Mouse (Mus musculus) heart, embryonic 11.5 days (tissue): ENCODE results near the gene Tnp2. TPM values are rescaled to one million over a fixed set of nuclear protein-coding genes. Genes with fewer than 3 reads are reported as not detected.

ENCODE experiments used
- ATAC-seq: fragments of 200-750 bp; cut with Nextera tagmentation; replicated peaks from 2 replicates; pipeline ENCODE4 v1.8.0; 2017; ENCODE audit warnings: moderate library complexity; ENCODE audit not compliant: insufficient number of reproducible peaks, low FRiP score, low TSS enrichment
- H3K27ac ChIP-seq: fragments of 300-500 bp; sonication (generic); 2 replicates; pipeline ENCODE4 v1.5.1; 2014; ENCODE audit warnings: mild to moderate bottlenecking, low read depth, low read length
- H3K27me3 ChIP-seq: fragments of 300-500 bp; sonication (generic); 2 replicates; pipeline ENCODE4 v1.6.1; 2014; ENCODE audit warnings: mild to moderate bottlenecking, low read length, mixed read lengths; ENCODE audit not compliant: control insufficient read depth, insufficient read depth
- H3K36me3 ChIP-seq: fragments of 300-500 bp; sonication (generic); 2 replicates; pipeline ENCODE4 v1.6.1; 2014; ENCODE audit warnings: mild to moderate bottlenecking, low read length, moderate library complexity, mixed read lengths; ENCODE audit not compliant: control insufficient read depth, insufficient read depth
- H3K4me1 ChIP-seq: fragments of 300-500 bp; sonication (generic); 2 replicates; pipeline ENCODE4 v1.6.1; 2014; ENCODE audit warnings: low read length; ENCODE audit not compliant: control insufficient read depth, insufficient read depth
- H3K4me2 ChIP-seq: fragments of 300-500 bp; sonication (generic); 2 replicates; pipeline ENCODE4 v1.6.1; 2014; ENCODE audit warnings: mild to moderate bottlenecking, moderate library complexity
- H3K4me3 ChIP-seq: fragments of 300-500 bp; sonication (generic); 2 replicates; pipeline ENCODE4 v1.5.1; 2014; ENCODE audit warnings: low read depth, low read length
- H3K9ac ChIP-seq: fragments of 300-500 bp; sonication (generic); 2 replicates; pipeline ENCODE4 v1.6.1; 2014; ENCODE audit warnings: mild to moderate bottlenecking, low read depth, low read length, moderate library complexity
- H3K9me3 ChIP-seq: fragments of 300-500 bp; sonication (generic); replicated peaks from 2 replicates; pipeline ENCODE4 v1.6.1; 2016; ENCODE audit warnings: low read length; ENCODE audit not compliant: control insufficient read depth
- WGBS: fragments of 180-500 bp; shearing (Covaris S2); extraction: QIAGEN DNeasy Blood & Tissue Kit; methylation state at CpG from one replicate; pipeline ENCODE4 v1.1.7; 2014; ENCODE audit not compliant: insufficient replicate concordance; 5-methylcytosine and 5-hydroxymethylcytosine counted together
- polyA plus RNA-seq: library from polyadenylated mRNA; unstranded; fragments of >200 nt; fragmentation: Nextera tagmentation; extraction: Ambion mirVana; gene quantifications from 2 replicates; pipeline ENCODE4 v1.2.1, GENCODE M21; 2014

Gene Tnp2
- polyA plus RNA-seq, 1 experiment from 2014 or later = not detected

GRCm38 (mm10) chr16:10769661-10770060, 18.8 kb downstream of the Tnp2 start:
- Histone ChIP-seq H3K4me2 (no peak overlapping the region), H3K27ac (no peak overlapping the region), H3K9me3 (no peaks in the 10 kb centered on the region), H3K4me1 (peaks cover 17% of the 10 kb centered on the region), H3K4me3 (no peak overlapping the region), H3K9ac (no peak overlapping the region), H3K27me3 (peaks cover 2% of the 10 kb centered on the region; the same call in 1 of the 2 replicates), H3K36me3 (no peaks in the 10 kb centered on the region)
- ATAC-seq = no peak
- WGBS = 48% methylated on average over 2 of the region's 2 CpGs

GRCm38 (mm10) chr16:10768821-10769220, 19.6 kb downstream of the Tnp2 start:
- no peak overlapping the region for H3K27ac ChIP-seq
- no peak overlapping the region for H3K9ac ChIP-seq
- 45% methylated on average over 9 of the region's 9 CpGs for WGBS
- H3K4me2 ChIP-seq = no peak overlapping the region
- H3K27me3 ChIP-seq = peaks cover 2% of the 10 kb centered on the region; the same call in 1 of the 2 replicates
- H3K4me1 ChIP-seq = peaks cover 16% of the 10 kb centered on the region
- no peaks in the 10 kb centered on the region for H3K36me3 ChIP-seq
- no peak overlapping the region for H3K4me3 ChIP-seq
- no peaks in the 10 kb centered on the region for H3K9me3 ChIP-seq
- no peak for ATAC-seq

GRCm38 (mm10) chr16:10767158-10767557, 21.3 kb downstream of the Tnp2 start:
- Histone ChIP-seq H3K4me3 (no peak overlapping the region), H3K27ac (no peak overlapping the region), H3K27me3 (peaks cover 2% of the 10 kb centered on the region; the same call in 1 of the 2 replicates), H3K4me2 (no peak overlapping the region), H3K9ac (no peak overlapping the region), H3K9me3 (no peaks in the 10 kb centered on the region), H3K36me3 (no peaks in the 10 kb centered on the region), H3K4me1 (peaks cover 16% of the 10 kb centered on the region)
- ATAC-seq = no peak
- 33% methylated on average over 4 of the region's 4 CpGs for WGBS

GRCm38 (mm10) chr16:10764323-10764722, 24.1 kb downstream of the Tnp2 start:
- peaks cover 7% of the 10 kb centered on the region for H3K4me1 ChIP-seq
- ATAC-seq = no peak
- 55% methylated on average over 2 of the region's 2 CpGs for WGBS
- no peaks in the 10 kb centered on the region for H3K9me3 ChIP-seq
- no peak overlapping the region for H3K4me2 ChIP-seq
- peaks cover under 1% of the 10 kb centered on the region; the same call in 1 of the 2 replicates for H3K27me3 ChIP-seq
- no peak overlapping the region for H3K9ac ChIP-seq
- H3K27ac ChIP-seq = no peak overlapping the region
- H3K4me3 ChIP-seq = no peak overlapping the region
- no peaks in the 10 kb centered on the region for H3K36me3 ChIP-seq

- no peaks in the 10 kb centered on the region for H3K36me3 ChIP-seq
- no peaks in the 10 kb centered on the region; the same call in 1 of the 2 replicates for H3K27me3 ChIP-seq
- H3K4me3 ChIP-seq = no peak overlapping the region
- no peaks in the 10 kb centered on the region for H3K9me3 ChIP-seq
- ATAC-seq = no peak
- 46% methylated on average over 6 of the region's 6 CpGs for WGBS
- peaks cover 7% of the 10 kb centered on the region for H3K4me1 ChIP-seq
- H3K9ac ChIP-seq = no peak overlapping the region
- H3K4me2 ChIP-seq = no peak overlapping the region
- no peak overlapping the region for H3K27ac ChIP-seq
Measured at GRCm38 (mm10) chr16:10763540-10764264, 24.8 kb downstream of the Tnp2 start.

GRCm38 (mm10) chr16:10762569-10763180, 25.8 kb downstream of the Tnp2 start:
- Histone ChIP-seq H3K36me3 (no peaks in the 10 kb centered on the region), H3K4me2 (no peak overlapping the region), H3K27me3 (0 out of 2 replicates have a peak, but pooled peaks cover 3% of the 10 kb centered on the region), H3K9me3 (no peaks in the 10 kb centered on the region), H3K9ac (no peak overlapping the region), H3K4me1 (peaks cover 7% of the 10 kb centered on the region), H3K4me3 (no peak overlapping the region), H3K27ac (no peak overlapping the region)
- ATAC-seq = no peak
- WGBS = 68% methylated on average over 5 of the region's 5 CpGs

GRCm38 (mm10) chr16:10761182-10761581, 27.3 kb downstream of the Tnp2 start:
- Histone ChIP-seq H3K4me1 (peaks cover 7% of the 10 kb centered on the region), H3K9me3 (no peaks in the 10 kb centered on the region), H3K27ac (no peak overlapping the region), H3K27me3 (0 out of 2 replicates have a peak, but pooled peaks cover 6% of the 10 kb centered on the region), H3K36me3 (no peaks in the 10 kb centered on the region), H3K4me3 (no peak overlapping the region), H3K9ac (no peak overlapping the region), H3K4me2 (no peak overlapping the region)
- WGBS = 45% methylated on average over 8 of the region's 8 CpGs
- ATAC-seq = no peak

- no peak overlapping the region for H3K9ac ChIP-seq
- H3K4me2 ChIP-seq = no peak overlapping the region
- no peak for ATAC-seq
- H3K27ac ChIP-seq = no peak overlapping the region
- no peaks in the 10 kb centered on the region for H3K36me3 ChIP-seq
- no peak overlapping the region for H3K4me3 ChIP-seq
- H3K4me1 ChIP-seq = peaks cover 4% of the 10 kb centered on the region
- 71% methylated on average over 5 of the region's 6 CpGs for WGBS
- H3K27me3 ChIP-seq = 0 out of 2 replicates have a peak, but pooled peaks cover 6% of the 10 kb centered on the region
- H3K9me3 ChIP-seq = no peaks in the 10 kb centered on the region
Measured at GRCm38 (mm10) chr16:10756168-10756567, 32.3 kb downstream of the Tnp2 start.
